8 mouse cellular contexts compared by ENCODE assay signal in genomic region chr15:78066475-78066874, GRCm38 (mm10). TPM values are rescaled to one million over a fixed set of nuclear protein-coding genes. Genes with fewer than 3 reads are reported as not detected.
DNase-seq lines count a peak whose midpoint lies in the region; ATAC-seq and TF ChIP-seq lines count a peak whose summit lies in the region.

No protein-coding gene starts in this region.

- no peaks in the 10 kb centered on the region for H3K36me3 ChIP-seq in forebrain, embryonic 14.5 days (ENCODE audit: control insufficient read depth, insufficient read depth, low read length)
- H3K36me3 ChIP-seq in forebrain, embryonic 15.5 days, result no peaks in the 10 kb centered on the region

- no peak overlapping the region for H3K4me2 ChIP-seq in forebrain, embryonic 14.5 days (ENCODE audit: low read length)
- no peak overlapping the region for H3K4me2 ChIP-seq in forebrain, embryonic 15.5 days (replicated peaks)

- DNase-seq in forebrain, embryonic 14.5 days (ENCODE audit: low spot score), result peak; percentile 38
- DNase-seq in A20 (ENCODE audit: low read depth, low spot score), result peak; percentile 18
- DNase-seq in brain, embryonic 14.5 days (ENCODE audit: low read depth), result peak; percentile 38
- peak; percentile 89 for DNase-seq in kidney, postnatal 10 days
- peak; percentile 28 for DNase-seq in naive thymus-derived CD4-positive, alpha-beta T cell, adult 2 months (ENCODE audit: low read depth)
- no peak for DNase-seq in spleen, adult 12 weeks (ENCODE audit: low spot score)
- no peak for DNase-seq in frontal cortex, postnatal 14 days (ENCODE audit: low spot score in 2 of 2)

- WGBS in forebrain, embryonic 14.5 days, result 0% methylated on average over 5 of the region's 5 CpGs
- WGBS in forebrain, embryonic 15.5 days, result 6% methylated on average over 5 of the region's 5 CpGs

- no peaks in the 10 kb centered on the region for H3K9me3 ChIP-seq in forebrain, embryonic 14.5 days (replicated peaks; ENCODE audit: control insufficient read depth, low read length)
- no peaks in the 10 kb centered on the region for H3K9me3 ChIP-seq in forebrain, embryonic 15.5 days

- no peaks in the 10 kb centered on the region for H3K4me1 ChIP-seq in forebrain, embryonic 14.5 days (ENCODE audit: control insufficient read depth, insufficient read depth, low read length)
- peaks cover 11% of the 10 kb centered on the region for H3K4me1 ChIP-seq in forebrain, embryonic 15.5 days

- no peak overlapping the region for H3K27ac ChIP-seq in forebrain, embryonic 14.5 days (ENCODE audit: low read depth, low read length)
- no peak overlapping the region for H3K27ac ChIP-seq in forebrain, embryonic 15.5 days (replicated peaks)

- TF ChIP-seq POLR2A in brain, embryonic 14.5 days (IDR thresholded peaks at IDR 0.05; ENCODE audit: borderline replicate concordance, extremely low read depth, insufficient read depth, insufficient read length, poor library complexity, severe bottlenecking), result no peak

- no peaks in the 10 kb centered on the region for H3K27me3 ChIP-seq in forebrain, embryonic 14.5 days (replicated peaks; ENCODE audit: control insufficient read depth, insufficient read depth, low read length)
- no peaks in the 10 kb centered on the region for H3K27me3 ChIP-seq in forebrain, embryonic 15.5 days

- no peak for ATAC-seq in forebrain, embryonic 14.5 days
- ATAC-seq in forebrain, embryonic 15.5 days (replicated peaks), result no peak

- H3K4me3 ChIP-seq in forebrain, embryonic 14.5 days (ENCODE audit: low read depth, low read length), result no peak overlapping the region
- no peak overlapping the region for H3K4me3 ChIP-seq in forebrain, embryonic 15.5 days

- no peak for TF ChIP-seq CTCF in brain, embryonic 14.5 days (IDR thresholded peaks at IDR 0.05; ENCODE audit: borderline replicate concordance, extremely low read depth, insufficient read depth, insufficient read length)

- H3K9ac ChIP-seq in forebrain, embryonic 14.5 days (ENCODE audit: low read length), result no peak overlapping the region
- H3K9ac ChIP-seq in forebrain, embryonic 15.5 days (replicated peaks), result no peak overlapping the region

RNA-seq across cellular contexts. Expression of gene Cacng2, which starts 53.4 kb away (rescaled TPM):
- 4.7 and 7.0 TPM in 2 replicates for polyA plus RNA-seq in forebrain, embryonic 14.5 days (2014; fragmentation: Nextera tagmentation; extraction: Ambion mirVana)
- polyA plus RNA-seq in forebrain, embryonic 15.5 days (2015; fragmentation: Nextera tagmentation; extraction: Ambion mirVana), result 7.0 and 7.6 TPM in 2 replicates
- polyA plus RNA-seq in brain, embryonic 14.5 days (2012; rRNA removed), result 8.0 and 17.5 TPM in 2 replicates

Comparison
In these comparisons a context has a peak if more than half of its experiments do, and no peak if none do; other contexts are left out.
1. DNase-seq: peak in forebrain, embryonic 14.5 days (single experiment), A20 (single experiment), brain, embryonic 14.5 days (single experiment), kidney, postnatal 10 days (single experiment) and naive thymus-derived CD4-positive, alpha-beta T cell, adult 2 months (single experiment); none in spleen, adult 12 weeks (single experiment) and frontal cortex, postnatal 14 days (0 of 2).